Mouse (Mus musculus) erythroblast, embryonic 14.5 days (primary cell): Measurements from ENCODE around the gene Sec14l4.

Experiments used
- GATA1 ChIP-seq: IDR thresholded peaks from 2 replicates; pipeline ENCODE4 v1.6.1; 2012; ENCODE audit warnings: low read length, inconsistent platforms, mixed read lengths
- TAL1 ChIP-seq: IDR thresholded peaks from 3 replicates; pipeline ENCODE4 v1.6.1; 2012; ENCODE audit warnings: low read length, inconsistent platforms, mixed read lengths

- TF ChIP-seq GATA1 (no peak), TAL1 (no peak)
Observed at GRCm38 (mm10) chr11:4064627-4065122, 33.4 kb downstream of the Sec14l4 start, which contains the start of gene Sec14l3.
